In genomic region chr6:93457613-93458012, GRCm38 (mm10) we compare ENCODE assay signal across 25 mouse cellular contexts.
DNase-seq lines count a peak whose midpoint lies in the region; ATAC-seq and TF ChIP-seq lines count a peak whose summit lies in the region.
"Had no signal": no experiment of that assay in that cellular context is flagged by ENCODE, and none has a peak within 500 bp of the region (broad histone marks: within the 10 kb centered on the region; RNA-seq: fewer than 3 reads in every experiment).

No protein-coding gene starts in this region.

- H3K27me3 ChIP-seq in limb, embryonic 14.5 days (ENCODE audit: control insufficient read depth, insufficient read depth, low read length), result no peaks in the 10 kb centered on the region
- H3K27me3 ChIP-seq in limb, embryonic 10.5 days (ENCODE audit: low read depth, poor library complexity, severe bottlenecking), result no peaks in the 10 kb centered on the region
- no peaks in the 10 kb centered on the region for H3K27me3 ChIP-seq in forebrain, embryonic 11.5 days (ENCODE audit: control insufficient read depth, insufficient read depth, low read length)
- H3K27me3 ChIP-seq: CH12.LX; heart, embryonic 13.5 days; hindbrain, embryonic 12.5 days; hindbrain, embryonic 15.5 days; Patski had no signal

- H3K9ac ChIP-seq in limb, embryonic 14.5 days (ENCODE audit: low read depth, low read length, severe bottlenecking), result no peak overlapping the region
- H3K9ac ChIP-seq in forebrain, embryonic 11.5 days (ENCODE audit: low read length), result no peak overlapping the region
- H3K9ac ChIP-seq: forebrain, postnatal 0 days; heart, embryonic 13.5 days; hindbrain, embryonic 12.5 days; hindbrain, embryonic 15.5 days had no signal

- no peak overlapping the region for H3K4me3 ChIP-seq in limb, embryonic 14.5 days (replicated peaks; ENCODE audit: low read length)
- H3K4me3 ChIP-seq in limb, embryonic 10.5 days, result no peak overlapping the region
- H3K4me3 ChIP-seq in forebrain, embryonic 11.5 days (ENCODE audit: low read depth, low read length), result no peak overlapping the region
- H3K4me3 ChIP-seq: forebrain, embryonic 10.5 days; heart, adult 2 months; heart, embryonic 10.5 days; heart, embryonic 13.5 days; hindbrain, embryonic 12.5 days; hindbrain, embryonic 15.5 days had no signal

- no peaks in the 10 kb centered on the region for H3K9me3 ChIP-seq in limb, embryonic 14.5 days (ENCODE audit: control insufficient read depth, low read length)
- H3K9me3 ChIP-seq in limb, embryonic 10.5 days (replicated peaks), result no peaks in the 10 kb centered on the region
- no peaks in the 10 kb centered on the region for H3K9me3 ChIP-seq in forebrain, embryonic 11.5 days (ENCODE audit: control insufficient read depth, low read length)
- H3K9me3 ChIP-seq: forebrain, embryonic 10.5 days; G1E; heart, embryonic 10.5 days; heart, embryonic 13.5 days; hindbrain, embryonic 12.5 days; hindbrain, embryonic 15.5 days had no signal

- peak; percentile 53; the same call in 1 of the 2 replicates for ATAC-seq in limb, embryonic 14.5 days (ENCODE audit: low FRiP score, low read depth)
- ATAC-seq in forebrain, embryonic 11.5 days (replicated peaks; ENCODE audit: low FRiP score), result no peak
- ATAC-seq: forebrain, embryonic 14.5 days; forebrain, postnatal 0 days; intestine, postnatal 0 days; Patski had no signal

- H3K4me1 ChIP-seq in limb, embryonic 14.5 days (ENCODE audit: control insufficient read depth, insufficient read depth, low read length), result no peaks in the 10 kb centered on the region
- H3K4me1 ChIP-seq in limb, embryonic 10.5 days, result no peaks in the 10 kb centered on the region
- H3K4me1 ChIP-seq in forebrain, embryonic 11.5 days (replicated peaks; ENCODE audit: control insufficient read depth, insufficient read depth, low read length), result no peaks in the 10 kb centered on the region
- H3K4me1 ChIP-seq: hindbrain, embryonic 12.5 days had no signal

- no peaks in the 10 kb centered on the region for H3K36me3 ChIP-seq in limb, embryonic 14.5 days (ENCODE audit: control insufficient read depth, insufficient read depth, low read length)
- no peaks in the 10 kb centered on the region for H3K36me3 ChIP-seq in limb, embryonic 10.5 days
- no peaks in the 10 kb centered on the region for H3K36me3 ChIP-seq in forebrain, embryonic 11.5 days (ENCODE audit: control insufficient read depth, insufficient read depth, low read length)
- H3K36me3 ChIP-seq: forebrain, embryonic 10.5 days; G1E; heart, embryonic 10.5 days; heart, embryonic 13.5 days; hindbrain, embryonic 12.5 days; hindbrain, embryonic 15.5 days had no signal

- H3K27ac ChIP-seq in limb, embryonic 14.5 days (replicated peaks; ENCODE audit: low read depth, low read length), result no peak overlapping the region
- no peak overlapping the region for H3K27ac ChIP-seq in limb, embryonic 10.5 days
- H3K27ac ChIP-seq in forebrain, embryonic 11.5 days (ENCODE audit: low read depth, low read length), result no peak overlapping the region
- H3K27ac ChIP-seq: forebrain, embryonic 10.5 days; heart, adult 2 months; heart, embryonic 10.5 days; heart, embryonic 13.5 days; hindbrain, embryonic 12.5 days; hindbrain, embryonic 15.5 days had no signal

- 36% methylated on average over 4 of the region's 4 CpGs for WGBS in limb, embryonic 14.5 days
- WGBS in limb, embryonic 10.5 days, result 58% methylated on average over 4 of the region's 4 CpGs
- WGBS in forebrain, embryonic 11.5 days, result 73% methylated on average over 4 of the region's 4 CpGs

- DNase-seq in embryo, embryonic 11 days, result peak; percentile 17
- no peak for DNase-seq in embryo, embryonic 10 days (ENCODE audit: low spot score)
- no peak for DNase-seq in limb, embryonic 14.5 days (ENCODE audit: low spot score)
- no peak for DNase-seq in limb, embryonic 10.5 days (ENCODE audit: low spot score)
- peak; percentile 51 for DNase-seq in forelimb bud, embryonic 11.5 days (ENCODE audit: low read depth, low spot score)
- DNase-seq in forebrain, embryonic 11.5 days (ENCODE audit: low spot score), result no peak
- DNase-seq: adrenal gland, postnatal 10 days; adrenal gland, postnatal 36 days; B cell, adult 2 months; cerebellum, adult 18-20 months; cerebellum, adult 9-10 months; cerebellum, postnatal 14 days; forebrain, postnatal 0 days; gastrocnemius, postnatal 25 days; heart, adult 2 months had no signal

- H3K4me2 ChIP-seq in limb, embryonic 14.5 days (replicated peaks; ENCODE audit: low read depth, low read length, severe bottlenecking), result no peak overlapping the region
- no peak overlapping the region for H3K4me2 ChIP-seq in forebrain, embryonic 11.5 days (ENCODE audit: low read depth, low read length, severe bottlenecking)
- H3K4me2 ChIP-seq: heart, embryonic 13.5 days; hindbrain, embryonic 12.5 days; hindbrain, embryonic 15.5 days had no signal

- TF ChIP-seq POLR2A in limb, embryonic 14.5 days (IDR thresholded peaks at IDR 0.05; ENCODE audit: borderline replicate concordance, extremely low read depth, insufficient read depth, insufficient read length), result no peak

Comparison
In these comparisons a context has a peak if more than half of its experiments do, and no peak if none do; other contexts are left out.
1. DNase-seq: peak in embryo, embryonic 11 days (single experiment) and forelimb bud, embryonic 11.5 days (single experiment); none in embryo, embryonic 10 days (single experiment), limb, embryonic 14.5 days (single experiment), limb, embryonic 10.5 days (single experiment) and forebrain, embryonic 11.5 days (single experiment).